Mouse (Mus musculus) frontal cortex, postnatal 36 days (tissue): Measurements from ENCODE around the gene Kif21b.

Source experiments
- DNase-seq, 2 experiments: peaks; one replicate each; pipeline ENCODE4 v3.0.0; 2022; ENCODE audit warnings: low spot score in 2 of 2

Kif21b gene

GRCm38 (mm10) chr1:136130951-136131558 lies at the start of gene Kif21b:
TSS of gene Kif21b (plus strand) at chr1:136131389.
- peak; percentile 91 to 92 for DNase-seq

DNA sequence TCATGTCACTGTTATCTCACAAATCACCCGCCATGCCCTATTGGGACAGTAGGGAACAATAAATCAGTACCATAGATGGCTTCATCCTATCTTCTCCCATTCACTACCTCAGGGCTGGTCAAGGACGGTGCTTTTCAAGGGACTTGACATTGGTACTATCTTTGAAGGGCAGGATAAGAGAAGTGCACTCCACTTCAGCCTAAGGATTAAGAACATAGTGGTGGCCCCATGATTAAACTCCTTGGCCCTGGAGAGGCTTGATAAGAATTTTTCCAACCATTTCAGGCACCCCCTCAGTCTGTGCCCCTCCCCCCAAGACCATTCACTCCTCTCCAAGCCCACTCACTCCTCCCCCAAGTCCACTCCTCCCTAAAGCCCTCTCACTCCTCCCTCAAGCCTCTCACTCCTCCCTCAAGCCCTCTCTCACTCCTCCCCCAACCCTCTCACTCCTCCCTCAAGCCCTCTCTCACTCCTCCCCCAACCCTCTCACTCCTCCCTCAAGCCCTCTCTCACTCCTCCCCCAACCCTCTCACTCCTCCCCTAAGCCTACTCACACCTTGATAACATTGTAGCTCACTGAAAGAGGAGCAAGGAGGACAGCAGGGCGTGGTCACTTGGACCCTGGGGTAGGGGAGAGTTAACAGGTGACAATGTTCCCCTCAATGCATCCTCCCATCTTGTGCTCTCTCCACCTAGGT lies 45.1 kb upstream of the Kif21b start:
- no peak for DNase-seq

GRCm38 (mm10) chr1:136089368-136090165 lies 41.6 kb upstream of the Kif21b start:
- DNase-seq = peak; percentile 33 to 36

DNA sequence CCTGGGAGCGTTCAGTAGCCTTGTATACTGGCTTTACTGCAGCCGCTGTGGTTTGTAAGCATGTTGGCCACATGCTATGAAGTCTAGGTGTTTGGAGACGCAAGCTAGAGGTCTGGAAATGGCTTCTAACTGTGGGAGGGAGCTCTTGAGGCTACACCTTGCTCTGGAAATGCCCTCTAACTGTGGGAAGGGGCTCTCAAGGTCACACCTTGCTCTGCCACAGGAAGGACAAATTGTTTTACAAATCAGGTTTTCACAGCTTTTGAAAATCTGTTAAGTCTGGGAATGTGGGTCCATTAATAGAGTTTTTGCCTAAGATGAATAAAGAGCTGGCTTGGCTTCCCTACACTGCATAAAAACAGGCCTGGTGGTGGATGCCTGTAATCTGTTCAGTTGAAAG lies 37.5 kb upstream of the Kif21b start:
- DNase-seq = no peak

GRCm38 (mm10) chr1:136094807-136095206 lies 36.4 kb upstream of the Kif21b start:
- no peak for DNase-seq

GRCm38 (mm10) chr1:136102094-136102493 lies 29.1 kb upstream of the Kif21b start:
- DNase-seq = no peak

- no peak for DNase-seq
These were observed 28.6 kb upstream of the Kif21b start for GRCm38 (mm10) chr1:136102551-136102950.

GRCm38 (mm10) chr1:136102981-136103380 lies 28.2 kb upstream of the Kif21b start:
- no peak for DNase-seq

DNA sequence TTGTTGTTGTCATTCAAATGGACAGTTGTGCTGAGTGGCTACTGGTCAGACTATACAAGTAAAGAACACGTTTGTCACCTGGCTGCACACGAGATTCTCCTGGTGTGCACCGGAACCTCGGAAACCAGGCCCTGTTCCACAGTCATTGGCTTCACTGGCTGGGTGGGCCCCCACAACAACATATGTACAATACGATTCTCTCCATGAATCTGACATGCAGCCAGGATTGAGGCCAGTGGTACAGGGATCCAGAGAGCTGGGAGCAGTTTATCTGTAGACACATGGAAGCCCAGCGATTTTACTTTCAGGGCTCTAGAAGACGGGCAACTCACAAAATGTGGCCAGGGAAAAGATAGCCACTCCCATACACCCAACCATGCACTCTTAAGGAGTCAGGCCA lies 27.5 kb upstream of the Kif21b start:
- no peak for DNase-seq

- DNase-seq = no peak
These were observed 26.4 kb upstream of the Kif21b start for GRCm38 (mm10) chr1:136104741-136105140.

- no peak for DNase-seq
These were observed 21.7 kb upstream of the Kif21b start for GRCm38 (mm10) chr1:136109464-136109863.

DNA sequence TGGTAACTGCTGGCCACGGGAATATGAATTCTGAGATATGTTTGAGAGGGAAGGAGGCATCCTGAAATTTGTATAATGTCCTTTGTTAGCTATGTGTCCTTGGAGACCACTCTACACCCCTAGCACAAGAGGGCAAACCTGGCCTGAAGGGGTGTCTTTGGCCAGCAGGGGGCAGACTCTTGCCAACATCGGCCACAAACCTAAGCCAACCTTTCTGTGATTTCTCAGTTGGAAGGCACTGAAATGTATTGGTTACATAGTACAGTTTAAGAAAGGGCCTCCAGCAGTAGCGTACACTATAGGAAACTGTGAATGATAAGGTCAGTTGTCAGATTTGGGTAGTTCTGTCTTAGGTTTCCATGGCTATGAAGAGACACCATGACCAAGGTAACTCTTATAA lies 15.0 kb upstream of the Kif21b start:
- DNase-seq = peak in 1 of 2 experiments; percentile 61

GRCm38 (mm10) chr1:136117069-136117468 lies 14.1 kb upstream of the Kif21b start:
- no peak for DNase-seq

DNA sequence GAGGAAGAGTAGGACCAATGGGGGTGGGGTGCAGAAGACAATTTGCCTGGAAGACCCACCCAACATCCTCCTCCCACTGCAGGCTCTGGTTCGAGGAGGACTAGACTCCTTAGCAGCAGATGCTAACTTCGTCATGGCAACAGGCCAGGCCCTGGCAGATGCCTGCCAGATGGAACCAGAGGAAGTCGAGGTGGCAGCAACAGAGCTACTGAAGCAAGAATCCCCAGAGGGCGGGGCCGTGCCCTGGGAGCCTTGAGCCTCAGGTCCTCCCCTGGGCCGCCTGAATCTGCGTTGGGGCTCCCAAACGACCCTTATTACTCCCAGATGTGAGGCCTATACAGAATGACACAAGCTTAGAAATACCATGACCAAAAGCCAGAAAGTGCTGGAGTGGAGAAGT lies 12.3 kb upstream of the Kif21b start:
- peak; percentile 87 to 91 for DNase-seq

- DNase-seq = no peak
These were observed 11.5 kb upstream of the Kif21b start for GRCm38 (mm10) chr1:136119571-136120262.

DNA sequence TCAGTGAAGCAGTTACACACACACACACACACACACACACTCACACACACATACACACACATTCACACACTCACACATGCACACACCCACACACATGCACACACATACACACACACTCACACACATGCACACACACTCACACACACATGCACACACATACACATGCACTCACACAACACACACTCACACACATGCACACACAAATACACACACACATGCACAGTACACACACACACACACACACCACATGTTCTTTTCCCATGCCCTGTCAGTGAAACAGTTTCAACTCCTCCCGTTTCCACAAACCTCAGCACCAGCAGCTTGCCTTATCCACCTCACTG lies 11.0 kb upstream of the Kif21b start:
- no peak for DNase-seq

GRCm38 (mm10) chr1:136120785-136121184 lies 10.4 kb upstream of the Kif21b start:
- no peak for DNase-seq

GRCm38 (mm10) chr1:136122030-136122429 lies 9.2 kb upstream of the Kif21b start:
- DNase-seq = no peak

GRCm38 (mm10) chr1:136126159-136126765 lies 4.9 kb upstream of the Kif21b start:
- no peak for DNase-seq

- DNase-seq = no peak
These were observed 4.3 kb upstream of the Kif21b start for GRCm38 (mm10) chr1:136126895-136127294.

DNA sequence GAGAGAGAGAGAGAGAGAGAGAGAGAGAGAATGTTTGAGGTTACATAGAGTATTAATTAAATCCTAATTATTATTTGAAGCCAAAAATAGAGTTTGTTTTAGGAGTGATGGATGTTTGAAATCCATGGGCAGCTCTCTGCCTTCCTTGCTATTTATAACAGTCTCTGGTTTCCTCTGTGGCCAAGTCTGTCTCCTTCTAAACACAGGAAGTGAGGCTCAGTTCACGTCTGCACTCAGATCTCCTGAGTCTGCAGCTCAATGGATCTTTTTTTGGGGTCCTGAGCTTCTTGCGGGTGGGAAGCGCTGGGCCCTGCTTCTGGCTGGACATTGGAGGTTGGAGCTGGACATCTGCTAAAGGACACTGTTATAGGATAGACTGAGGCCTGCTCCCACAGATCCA lies 3.3 kb upstream of the Kif21b start:
- no peak for DNase-seq

GRCm38 (mm10) chr1:136128416-136128815 lies 2.8 kb upstream of the Kif21b start:
- DNase-seq = peak; percentile 77 to 90
